ENCODE assay signal across 13 mouse cellular contexts in genomic region chrX:145515498-145516158, GRCm38 (mm10). TPM values are rescaled to one million over a fixed set of nuclear protein-coding genes. Genes with fewer than 3 reads are reported as not detected.
DNase-seq lines count a peak whose midpoint lies in the region; ATAC-seq lines count a peak whose summit lies in the region.
"Had no signal": no experiment of that assay in that cellular context is flagged by ENCODE, and none has a peak within 500 bp of the region (broad histone marks: within the 10 kb centered on the region; RNA-seq: fewer than 3 reads in every experiment).

No protein-coding gene starts in this region.

- ATAC-seq in limb, embryonic 12.5 days (ENCODE audit: insufficient number of reproducible peaks, insufficient read depth, low FRiP score, low TSS enrichment, low read depth), result peak; percentile 63; the same call in 1 of the 2 replicates
- ATAC-seq: CD4-positive, CD25-positive, alpha-beta regulatory T cell, adult 4 months had no signal

- H3K36me3 ChIP-seq in limb, embryonic 12.5 days, result no peaks in the 10 kb centered on the region
- H3K36me3 ChIP-seq: heart, embryonic 13.5 days; limb, embryonic 15.5 days had no signal

- no peaks in the 10 kb centered on the region for H3K9me3 ChIP-seq in limb, embryonic 12.5 days
- H3K9me3 ChIP-seq: heart, embryonic 13.5 days; limb, embryonic 15.5 days had no signal

- DNase-seq in heart, adult 11 months, result peak; percentile 93
- no peak for DNase-seq in heart, postnatal 36 days
- peak; percentile 7 for DNase-seq in ovary, postnatal 36 days (ENCODE audit: low spot score)
- DNase-seq in ovary, postnatal 10 days (ENCODE audit: low spot score), result no peak
- no peak for DNase-seq in c-Kit-positive CD71-positive TER-119-positive erythroid progenitor cells, embryonic 14.5 days (ENCODE audit: low spot score)
- DNase-seq in frontal cortex, postnatal 14 days (ENCODE audit: low spot score in 2 of 2), result no peak
- DNase-seq: cerebellum, adult 9-11 months; thymus, postnatal 4 days had no signal

- peaks cover 7% of the 10 kb centered on the region; the same call in 1 of the 2 replicates for H3K4me1 ChIP-seq in limb, embryonic 12.5 days (replicated peaks)
- H3K4me1 ChIP-seq: heart, embryonic 13.5 days; limb, embryonic 15.5 days had no signal

- WGBS in limb, embryonic 12.5 days, result 35% methylated on average over 9 of the region's 9 CpGs

- no peak overlapping the region for H3K4me3 ChIP-seq in limb, embryonic 12.5 days (replicated peaks)
- H3K4me3 ChIP-seq: heart, embryonic 13.5 days; limb, embryonic 15.5 days had no signal

- H3K9ac ChIP-seq in limb, embryonic 12.5 days (replicated peaks), result no peak overlapping the region
- H3K9ac ChIP-seq: heart, embryonic 13.5 days; limb, embryonic 15.5 days had no signal

- intact Hi-C loops in heart, postnatal 36 days (cut with DNase I), result no loop called here

- no peaks in the 10 kb centered on the region for H3K27me3 ChIP-seq in limb, embryonic 12.5 days
- H3K27me3 ChIP-seq: heart, embryonic 13.5 days; limb, embryonic 15.5 days had no signal

- peak overlapping the region; percentile 59 for H3K27ac ChIP-seq in limb, embryonic 12.5 days
- H3K27ac ChIP-seq: heart, embryonic 13.5 days; limb, embryonic 15.5 days had no signal

- H3K4me2 ChIP-seq in limb, embryonic 12.5 days, result no peak overlapping the region
- H3K4me2 ChIP-seq: heart, embryonic 13.5 days; limb, embryonic 15.5 days; midbrain, embryonic 11.5 days had no signal

RNA-seq across cellular contexts. Expression of gene Amot, which starts 10.6 kb away (rescaled TPM):
- total RNA-seq in heart, postnatal 36 days (2021), result 1 to 10 TPM; 5.9 to 8.2 TPM
- polyA plus RNA-seq in limb, embryonic 12.5 days (2016; fragmentation: Nextera tagmentation; extraction: Ambion mirVana), result 79.7 and 80.8 TPM in 2 replicates

Comparison
In these comparisons a context has a peak if more than half of its experiments do, and no peak if none do; other contexts are left out.
1. DNase-seq: peak in heart, adult 11 months (single experiment) and ovary, postnatal 36 days (single experiment); none in heart, postnatal 36 days (0 of 2), ovary, postnatal 10 days (single experiment), c-Kit-positive CD71-positive TER-119-positive erythroid progenitor cells, embryonic 14.5 days (single experiment) and frontal cortex, postnatal 14 days (0 of 2).